Mouse (Mus musculus) small intestine, adult 2 months (tissue): ENCODE data around the gene Gm42372.

Experiments used
- CTCF ChIP-seq: fragments of 200-500 bp; IDR thresholded peaks from 2 replicates; pipeline ENCODE4 v1.5.1; 2012; ENCODE audit warnings: low read depth, mild to moderate bottlenecking, control low read depth, inconsistent platforms, low read length, moderate library complexity, mixed read lengths; ENCODE audit not compliant: insufficient replicate concordance, insufficient read length; ENCODE audit errors: extremely low read depth
- POLR2A ChIP-seq: fragments of 200-500 bp; IDR thresholded peaks from 2 replicates; pipeline ENCODE4 v1.6.1; 2012; ENCODE audit warnings: low read depth, mild to moderate bottlenecking, control low read depth, inconsistent platforms, low read length, moderate library complexity

GRCm38 (mm10) chr7:16974018-16974417 is 8.9 kb upstream of the Gm42372 start:
- TF ChIP-seq CTCF (no peak), POLR2A (no peak)
